Mouse (Mus musculus) hindbrain, embryonic 10.5 days (tissue): Measurements from ENCODE around the gene Ccdc38. TPM values are rescaled to one million over a fixed set of nuclear protein-coding genes. Genes with fewer than 3 reads are reported as not detected.

Experiments
- DNase-seq: peaks from one replicate; pipeline ENCODE4 v3.0.0-alpha.2; 2017; ENCODE audit warnings: low spot score
- H3K27ac ChIP-seq: fragments of 300-500 bp; sonication (generic); 2 replicates; pipeline ENCODE4 v1.5.1; 2016; ENCODE audit warnings: mild to moderate bottlenecking, moderate library complexity
- H3K27me3 ChIP-seq: fragments of 300-500 bp; sonication (generic); 2 replicates; pipeline ENCODE4 v1.6.1; 2016; ENCODE audit warnings: mild to moderate bottlenecking; ENCODE audit not compliant: poor library complexity, insufficient read depth, severe bottlenecking
- H3K36me3 ChIP-seq: fragments of 300-500 bp; sonication (generic); 2 replicates; pipeline ENCODE4 v1.6.1; 2016; ENCODE audit warnings: mild to moderate bottlenecking, moderate library complexity
- H3K4me1 ChIP-seq: fragments of 300-500 bp; sonication (generic); replicated peaks from 2 replicates; pipeline ENCODE4 v1.6.1; 2016; ENCODE audit warnings: mild to moderate bottlenecking
- H3K4me3 ChIP-seq: fragments of 300-500 bp; sonication (generic); 2 replicates; pipeline ENCODE4 v1.5.1; 2016; ENCODE audit warnings: mild to moderate bottlenecking, moderate library complexity
- H3K9me3 ChIP-seq: fragments of 300-500 bp; sonication (generic); 2 replicates; pipeline ENCODE4 v1.6.1; 2016; ENCODE audit warnings: mild to moderate bottlenecking, moderate library complexity
- WGBS: fragments of 180-500 bp; shearing (Covaris S2); methylation state at CpG from one replicate; pipeline ENCODE4 v1.1.7; 2016; 5-methylcytosine and 5-hydroxymethylcytosine counted together
- polyA plus RNA-seq: library from polyadenylated mRNA; unstranded; fragments of >200 nt; fragmentation: Nextera tagmentation; extraction: Ambion mirVana; gene quantifications from 2 replicates; pipeline ENCODE4 v1.2.1, GENCODE M21; 2016

The Ccdc38 gene
- polyA plus RNA-seq, 1 experiment from 2014 or later: 0.35 TPM

DNA sequence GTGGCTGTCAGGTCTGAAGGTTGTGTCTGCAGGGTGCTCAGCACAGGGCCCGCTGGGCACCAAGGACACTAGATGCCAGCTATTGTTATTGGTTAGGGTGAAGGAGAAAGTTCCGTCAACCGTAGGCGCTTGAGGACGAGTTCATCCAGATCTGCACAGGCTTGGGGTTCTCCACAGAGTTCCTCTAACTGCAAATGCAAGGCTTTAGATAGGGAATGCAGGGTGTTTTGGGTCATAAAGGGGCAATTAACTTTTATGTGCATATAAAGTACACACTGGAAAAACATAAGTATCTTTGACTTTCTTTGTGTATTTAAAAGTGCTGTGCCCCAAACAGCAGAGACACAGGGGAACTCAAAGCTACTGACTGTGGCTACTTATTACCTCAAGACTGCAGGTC, 89.9 kb downstream of the Ccdc38 start:
- DNase-seq: no peak

DNA sequence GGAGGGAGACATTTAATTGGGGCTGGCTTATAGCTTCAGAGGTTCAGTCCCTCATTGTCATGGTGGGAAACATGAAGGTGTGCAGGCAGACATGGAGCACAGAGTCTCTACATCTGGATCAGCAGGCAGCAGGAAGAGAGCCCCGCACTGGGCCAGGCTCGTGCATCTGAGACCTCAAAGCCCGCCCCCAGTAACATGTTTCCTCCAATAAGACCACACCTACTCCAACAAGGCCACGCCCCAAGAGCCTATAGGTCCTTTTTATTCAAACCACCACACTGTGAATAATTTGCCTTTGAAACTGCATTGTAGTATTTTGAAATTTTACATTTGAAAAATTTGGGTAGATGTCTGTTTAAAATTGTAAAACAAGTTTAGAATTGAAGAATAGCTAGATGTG, 91.7 kb downstream of the Ccdc38 start:
- Histone ChIP-seq H3K9me3 (0 out of 2 replicates have a peak, but pooled peaks cover 3% of the 10 kb centered on the region), H3K4me3 (no peak overlapping the region), H3K27ac (no peak overlapping the region), H3K4me1 (peaks cover 4% of the 10 kb centered on the region; the same call in 1 of the 2 replicates), H3K27me3 (no peaks in the 10 kb centered on the region), H3K36me3 (no peaks in the 10 kb centered on the region)
- WGBS: 78% methylated on average over 4 of the region's 4 CpGs
- DNase-seq: no peak

More for the DNA sequence above, 89.9 kb downstream of the Ccdc38 start:
- Histone ChIP-seq H3K27me3 (no peaks in the 10 kb centered on the region), H3K4me3 (no peak overlapping the region), H3K9me3 (0 out of 2 replicates have a peak, but pooled peaks cover 3% of the 10 kb centered on the region), H3K36me3 (no peaks in the 10 kb centered on the region), H3K4me1 (no peaks in the 10 kb centered on the region), H3K27ac (no peak overlapping the region)
- WGBS: 93% methylated on average over 5 of the region's 5 CpGs

DNA sequence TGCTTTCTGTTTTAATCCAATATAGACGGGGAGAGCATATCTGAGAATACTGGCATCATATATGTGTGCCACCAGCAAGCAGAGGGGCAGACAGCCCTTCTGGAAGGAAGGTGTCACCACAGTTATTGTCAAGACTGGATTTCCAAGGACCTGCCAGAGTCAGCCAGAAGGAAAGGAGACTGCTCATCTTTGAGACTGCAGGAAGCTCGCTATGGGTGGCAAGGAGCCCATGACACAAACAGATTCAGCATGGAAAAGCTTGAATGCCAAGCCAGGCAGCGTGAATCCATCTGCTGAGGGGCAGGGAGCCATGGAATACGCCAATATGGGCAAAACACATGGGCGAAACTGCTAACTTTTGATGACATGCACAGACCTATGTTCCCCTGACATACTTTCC, 93.1 kb downstream of the Ccdc38 start:
- WGBS: 85% methylated on average over 5 of the region's 5 CpGs
- Histone ChIP-seq H3K4me3 (no peak overlapping the region), H3K4me1 (peaks cover 4% of the 10 kb centered on the region; the same call in 1 of the 2 replicates), H3K36me3 (no peaks in the 10 kb centered on the region), H3K27ac (no peak overlapping the region), H3K27me3 (peaks cover 10% of the 10 kb centered on the region), H3K9me3 (0 out of 2 replicates have a peak, but pooled peaks cover 3% of the 10 kb centered on the region)
- no peak for DNase-seq

Other genes starting within 250 kb of the Ccdc38 start
- 14.8 and 15.7 TPM in 2 replicates for gene Elk3, start 229.5 kb upstream of the Ccdc38 start, polyA plus RNA-seq
- 151 and 155 TPM in 2 replicates for gene Lta4h, start 87.2 kb upstream of the Ccdc38 start, polyA plus RNA-seq
- 0.12 and 0.17 TPM in 2 replicates for gene Hal, start 51.9 kb upstream of the Ccdc38 start, polyA plus RNA-seq
- 0.19 and 0.24 TPM in 2 replicates for gene Amdhd1, start 599 bp upstream of the Ccdc38 start, polyA plus RNA-seq
- gene Snrpf, start 49.1 kb downstream of the Ccdc38 start, polyA plus RNA-seq: 163 and 183 TPM in 2 replicates
- gene Ntn4, start 100.0 kb downstream of the Ccdc38 start, polyA plus RNA-seq: 0.90 and 2.2 TPM in 2 replicates